Mouse (Mus musculus) ZHBTc4 (cell line): ENCODE measurements around the gene Pheta2.
A peak's percentile ranks its signal among the peaks of the same experiment; 100 is the strongest.
"Not testable (repeated sequence)": the region's sequence is repeated elsewhere in the genome, so short reads cannot be mapped to it uniquely, and the experiment has no call there.

ENCODE experiments used
- DNase-seq: peaks from one replicate; pipeline ENCODE4 v3.0.0-alpha.2; 2011; ENCODE audit warnings: low read depth, low spot score

Pheta2 gene

GRCm38 (mm10) chr15:82368851-82369250 lies 30.1 kb downstream of the Pheta2 start:
- no peak for DNase-seq

GRCm38 (mm10) chr15:82372446-82372845 lies 33.7 kb downstream of the Pheta2 start:
- no peak for DNase-seq

DNA sequence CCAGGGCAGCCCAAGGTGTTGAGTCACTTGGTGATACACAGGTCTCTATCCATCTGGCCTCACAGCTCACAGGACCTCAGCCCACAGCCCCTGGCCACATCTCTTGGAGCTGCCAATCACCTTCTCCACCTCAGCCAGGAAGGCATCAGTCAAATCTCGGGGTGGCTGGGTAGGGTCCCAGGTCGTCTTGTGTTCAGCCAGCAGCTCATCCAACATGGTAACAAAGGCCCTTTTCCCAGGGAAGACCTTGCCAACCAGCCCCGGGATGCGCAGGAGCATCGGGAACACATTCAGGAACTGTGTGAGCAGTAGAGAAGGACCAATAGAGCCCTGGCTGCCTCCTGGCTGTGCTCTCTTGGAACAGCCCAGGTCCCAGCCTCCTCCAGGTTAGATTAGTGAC lies 34.2 kb downstream of the Pheta2 start:
- no peak for DNase-seq

DNA sequence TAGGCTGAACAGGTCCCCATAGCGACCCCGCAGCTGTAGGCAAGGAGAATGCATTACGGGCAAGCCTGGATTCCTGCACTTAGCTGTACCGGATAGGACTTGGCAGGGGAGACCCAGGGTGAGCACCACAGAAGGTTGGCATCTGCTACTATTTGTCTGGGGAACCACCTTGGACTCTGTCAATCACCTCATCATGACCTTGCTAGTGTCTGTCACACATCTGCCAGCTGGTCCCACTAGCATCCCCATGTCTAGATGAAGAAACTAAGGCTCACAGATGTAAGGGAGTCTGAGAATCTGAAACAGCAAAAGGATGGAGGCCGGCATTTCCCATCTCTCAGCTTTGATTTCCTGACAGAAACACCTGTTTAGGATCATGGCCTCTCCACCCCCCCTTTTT lies 35.7 kb downstream of the Pheta2 start:
- DNase-seq: no peak

DNA sequence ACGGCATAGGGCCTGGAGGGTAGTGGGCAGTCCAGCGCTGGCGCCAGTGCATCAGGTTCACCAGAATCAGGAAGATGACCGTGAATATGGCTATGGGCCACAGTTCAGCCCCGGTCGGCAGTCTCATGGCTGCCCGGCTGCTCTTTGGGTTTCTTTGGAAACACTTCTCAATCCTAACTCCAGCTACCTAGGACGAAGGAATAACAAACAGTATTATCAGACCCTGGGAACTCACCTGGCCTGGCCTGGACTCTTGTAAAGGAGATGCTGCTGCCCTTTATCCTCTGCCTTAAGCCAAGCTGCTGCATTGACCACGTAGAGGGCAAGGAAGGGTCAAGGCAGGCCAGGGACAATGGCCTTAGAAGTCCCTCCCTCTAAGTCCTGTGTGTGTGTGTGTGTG lies 37.1 kb downstream of the Pheta2 start:
- DNase-seq: no peak

DNA sequence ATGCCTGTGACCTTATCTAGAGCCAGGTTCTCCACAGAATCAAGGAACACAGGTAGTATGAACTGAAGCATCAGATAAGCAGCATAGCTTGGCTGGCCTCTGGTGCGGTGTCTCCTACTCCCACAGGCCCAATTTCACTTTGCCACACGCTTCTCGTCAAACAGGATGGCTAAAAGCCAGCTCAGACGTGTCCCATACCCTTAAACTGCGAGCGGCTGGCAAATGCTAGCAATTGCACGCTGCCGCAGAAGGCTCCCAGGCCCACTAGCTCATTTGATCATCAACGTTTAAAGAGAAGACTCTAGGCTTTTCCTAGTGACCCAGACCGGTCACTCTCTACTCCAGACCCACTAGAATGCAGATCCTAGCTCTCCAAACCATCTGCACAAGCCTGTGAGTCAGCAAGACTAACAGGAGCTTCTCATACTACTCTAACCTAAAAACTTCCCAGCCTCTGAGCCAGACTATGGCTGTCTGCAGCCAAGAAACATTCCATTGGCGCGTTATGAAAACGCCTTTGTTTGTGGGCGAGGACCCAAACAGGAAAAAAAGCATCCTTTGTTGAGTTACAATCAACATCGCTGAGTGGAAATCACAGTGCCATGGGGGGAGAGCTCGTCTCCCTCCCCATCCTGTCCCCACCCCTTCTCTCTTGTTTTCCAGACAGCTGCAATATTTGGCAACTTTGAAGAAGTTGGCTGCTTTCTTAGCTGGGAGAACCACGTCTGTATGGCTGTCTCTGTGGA lies 37.8 kb downstream of the Pheta2 start:
- DNase-seq: no peak

DNA sequence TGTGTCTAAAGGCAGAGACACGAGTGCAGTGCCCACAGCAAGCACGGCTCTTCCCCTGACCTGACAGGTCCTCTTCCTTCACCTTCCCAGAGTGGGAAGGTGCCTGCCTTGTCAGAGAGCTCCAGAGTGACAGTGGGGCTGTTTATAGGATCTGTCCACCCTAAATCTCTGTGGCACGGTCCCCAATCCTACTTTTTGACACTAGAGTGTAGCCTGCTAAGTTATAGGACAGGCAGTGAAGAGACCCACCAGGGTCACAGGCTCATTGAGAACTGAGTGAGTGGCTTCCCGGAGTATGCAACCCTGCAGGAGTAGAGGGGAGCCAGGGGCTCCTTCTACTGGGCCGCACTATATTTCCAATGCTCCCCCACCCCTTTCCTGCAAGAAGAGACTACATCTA lies 39.0 kb downstream of the Pheta2 start:
- no peak for DNase-seq

DNA sequence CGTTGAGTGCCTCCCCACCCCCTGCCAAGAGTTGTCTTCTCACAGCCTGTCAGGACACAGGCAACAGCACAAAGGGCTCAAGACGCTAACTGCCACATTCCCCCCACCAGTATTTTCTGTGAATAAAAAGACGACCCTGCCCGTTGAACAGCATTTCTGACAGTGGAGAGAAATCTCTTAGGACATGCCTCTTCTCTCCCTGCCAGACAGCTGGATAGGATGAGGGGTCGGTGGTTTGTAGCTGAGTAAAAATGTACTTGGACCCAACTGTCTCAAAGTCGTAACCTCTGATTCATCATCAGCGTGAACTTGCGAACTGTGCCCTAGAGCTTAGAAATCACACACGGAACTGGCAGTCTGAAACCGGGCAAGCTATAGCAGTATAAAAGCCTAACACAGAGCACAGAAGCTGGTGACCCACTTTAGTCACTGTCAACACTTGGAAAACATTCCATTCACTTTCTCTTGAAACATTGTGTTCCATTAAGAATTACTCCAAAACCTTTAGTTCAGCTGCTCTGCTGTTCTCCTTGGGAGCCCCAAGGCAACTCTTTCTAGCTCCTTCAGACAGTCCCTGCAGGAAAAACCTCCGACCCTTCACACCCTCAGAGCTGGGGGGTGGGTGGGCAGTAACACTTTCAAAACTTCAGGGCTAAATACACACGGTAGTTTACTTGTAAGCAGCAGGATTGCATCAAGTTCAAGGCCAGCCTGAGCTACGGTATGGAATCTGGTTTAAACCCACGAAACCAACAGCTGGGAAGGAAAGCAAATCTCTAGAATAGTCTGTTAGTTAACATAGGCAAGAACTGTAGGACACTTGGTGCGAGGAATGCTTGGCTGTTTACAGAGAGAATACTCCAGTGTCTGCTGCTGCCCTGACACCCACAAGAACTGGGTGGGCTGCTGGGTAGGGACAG lies 39.8 kb downstream of the Pheta2 start:
- no peak for DNase-seq

GRCm38 (mm10) chr15:82379511-82379870 lies 40.7 kb downstream of the Pheta2 start:
- no peak for DNase-seq

DNA sequence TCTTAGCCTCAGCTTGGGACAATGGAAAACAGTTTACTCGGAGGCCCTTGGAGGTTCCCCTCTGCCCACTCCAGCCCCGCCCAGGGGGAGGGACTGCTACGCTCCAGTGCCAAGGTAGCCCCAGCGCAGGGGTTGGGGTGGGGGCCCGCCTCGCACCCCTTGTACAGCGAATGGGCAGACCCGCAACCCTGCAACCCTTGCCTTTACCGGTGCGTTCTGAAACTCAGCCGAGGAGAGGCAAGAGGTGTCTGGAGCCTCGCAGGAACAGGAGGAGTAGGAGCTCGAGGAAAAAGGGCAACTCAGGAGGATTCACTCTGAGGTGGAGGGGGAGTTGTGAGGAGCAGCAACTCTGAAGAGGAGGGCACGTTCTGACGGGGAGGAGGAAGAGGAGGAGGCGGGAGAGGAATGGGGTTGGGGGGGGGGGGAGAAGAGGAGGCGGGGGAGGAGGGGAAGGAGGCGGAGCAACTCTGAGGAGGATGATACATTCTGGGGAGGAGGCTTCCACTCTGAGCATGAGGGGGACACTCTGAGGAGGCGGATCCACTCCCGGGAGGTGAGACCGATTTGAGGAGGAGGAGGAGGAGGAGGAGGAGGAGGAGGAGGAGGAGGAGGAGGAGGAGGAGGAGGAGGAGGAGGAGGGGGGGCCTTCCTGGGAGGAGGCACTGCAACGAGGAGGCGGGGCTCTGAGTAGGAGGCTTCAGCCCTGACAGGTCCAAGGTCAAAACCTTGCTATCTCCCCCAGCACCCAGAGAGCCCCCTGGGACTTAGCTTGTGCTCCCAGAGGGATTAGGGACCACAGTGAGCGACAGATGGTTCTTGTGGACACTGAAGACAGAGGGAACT lies 41.4 kb downstream of the Pheta2 start, which contains the start of gene Cyp2d22:
Gene Cyp2d22 (minus strand): TSS at position 390 of the 843 bp plus-strand sequence.
- DNase-seq: peak; percentile 43

- DNase-seq: no peak
Measured at GRCm38 (mm10) chr15:82380714-82381062, 41.9 kb downstream of the Pheta2 start.

DNA sequence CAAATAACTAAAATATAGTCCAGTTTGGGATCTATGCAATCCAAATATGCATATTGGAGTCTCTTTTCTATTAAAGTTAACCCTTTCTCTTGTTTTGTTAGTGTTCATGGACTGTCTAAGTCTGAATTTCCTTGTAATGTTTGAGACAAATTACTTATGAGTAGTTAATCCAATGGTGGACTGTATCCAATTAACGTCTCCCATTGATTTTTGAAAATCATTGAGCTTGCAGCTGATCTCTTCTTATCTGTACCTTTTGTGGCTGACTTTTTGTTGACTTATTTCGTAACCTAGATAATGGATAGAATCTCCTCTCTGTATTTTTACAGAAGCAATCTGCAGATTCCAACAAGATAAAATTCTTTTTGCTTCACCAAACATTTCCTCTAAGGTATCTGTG lies 43.7 kb downstream of the Pheta2 start:
- no peak for DNase-seq

- DNase-seq: no peak
Measured at GRCm38 (mm10) chr15:82385729-82386128, 47.0 kb downstream of the Pheta2 start.

DNA sequence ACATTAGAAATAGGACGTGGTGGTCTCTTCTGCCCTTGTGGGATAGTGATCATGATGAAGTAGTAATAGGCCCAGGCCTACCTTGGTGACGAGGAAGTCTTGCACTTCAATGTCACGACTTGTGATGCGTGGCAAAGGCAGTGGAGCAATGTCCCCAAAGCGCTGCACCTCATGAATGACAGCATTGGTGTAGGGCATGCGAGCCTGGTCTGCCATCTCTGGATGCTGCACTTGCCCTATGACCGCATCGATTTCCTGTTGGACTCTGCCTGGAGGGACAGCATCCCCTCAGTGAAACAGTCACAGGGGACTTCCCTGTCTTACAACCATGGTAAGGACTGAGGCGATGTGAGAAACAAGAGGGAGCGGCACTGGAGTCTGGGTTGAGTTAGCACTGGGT lies 51.2 kb downstream of the Pheta2 start:
- DNase-seq: not testable (repeated sequence)

- DNase-seq: not testable (repeated sequence)
Measured at GRCm38 (mm10) chr15:82393922-82394321, 55.2 kb downstream of the Pheta2 start, which contains the start of gene Cyp2d11. TSS of gene Cyp2d11 (minus strand) at chr15:82394022.
